Mouse (Mus musculus): ENCODE data around the gene Gm16434.
"Not testable (repeated sequence)": the region's sequence is repeated elsewhere in the genome, so short reads cannot be mapped to it uniquely, and the experiment has no call there.

The Gm16434 gene

GRCm38 (mm10) chr14:7194440-7194839 is at the start of gene Gm16434:
Gene Gm16434, minus strand, starts transcription at chr14:7194540.
- not testable (repeated sequence) for DNase-seq (ENCODE audit: low read depth, low spot score)

GRCm38 (mm10) chr14:7243498-7243897 is 49.2 kb upstream of the Gm16434 start:
- DNase-seq (ENCODE audit: low read depth, low spot score) = not testable (repeated sequence)

GRCm38 (mm10) chr14:7200070-7200469 is 5.7 kb upstream of the Gm16434 start:
- not testable (repeated sequence) for DNase-seq (ENCODE audit: low read depth, low spot score)

GRCm38 (mm10) chr14:7174483-7174971 is 19.8 kb downstream of the Gm16434 start, which contains the start of gene Gm3512:
Gene Gm3512, minus strand, starts transcription at chr14:7174533.
- not testable (repeated sequence) for DNase-seq (ENCODE audit: low read depth, low spot score)

Data from ZHBTc4 (cell line).